ENCODE assay signal across 14 mouse cellular contexts in the genomic region with DNA sequence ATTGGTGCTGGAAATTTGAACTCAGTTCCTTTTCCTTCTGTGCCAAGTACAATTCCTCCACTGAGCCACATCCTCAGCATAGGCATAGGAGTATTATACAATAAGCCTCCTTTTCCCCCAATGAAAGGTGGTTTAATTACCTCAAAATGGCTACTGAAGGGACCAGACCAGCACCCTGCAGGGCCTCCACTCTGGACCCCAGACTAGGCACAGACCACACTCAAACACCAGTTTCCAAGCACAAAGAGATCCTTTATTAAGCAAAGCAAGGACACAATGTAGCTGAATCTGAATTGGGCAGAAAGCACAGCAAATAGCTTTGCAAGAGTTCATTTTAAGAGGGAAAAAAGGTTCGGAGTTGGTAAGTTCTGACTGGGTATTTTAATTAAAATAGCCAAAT.
"Had no signal": no experiment of that assay in that cellular context is flagged by ENCODE, and none has a peak within 500 bp of the region (broad histone marks: within the 10 kb centered on the region; RNA-seq: fewer than 3 reads in every experiment).

No protein-coding gene starts in this region.

- H3K36me3 ChIP-seq: kidney, embryonic 15.5 days; limb, embryonic 10.5 days; liver, embryonic 15.5 days; midbrain, embryonic 13.5 days; neural tube, embryonic 12.5 days had no signal

- H3K27me3 ChIP-seq: kidney, embryonic 15.5 days; liver, embryonic 15.5 days; midbrain, embryonic 13.5 days; neural tube, embryonic 12.5 days had no signal

- DNase-seq: kidney, postnatal 14 days; lung, adult 2 months; lung, postnatal 36 days; retina, postnatal 1 day; right cerebral cortex, postnatal 14 days; thymus, postnatal 4 days had no signal

- H3K4me3 ChIP-seq: kidney, embryonic 15.5 days; limb, embryonic 10.5 days; liver, embryonic 15.5 days; midbrain, embryonic 13.5 days; myocyte; neural tube, embryonic 12.5 days had no signal

- H3K4me1 ChIP-seq: kidney, embryonic 15.5 days; limb, embryonic 10.5 days; liver, embryonic 15.5 days; midbrain, embryonic 13.5 days; neural tube, embryonic 12.5 days had no signal

- H3K4me2 ChIP-seq: kidney, embryonic 15.5 days; liver, embryonic 11.5 days; liver, embryonic 15.5 days; midbrain, embryonic 13.5 days; neural tube, embryonic 12.5 days had no signal

- H3K27ac ChIP-seq: kidney, embryonic 15.5 days; limb, embryonic 10.5 days; liver, embryonic 15.5 days; midbrain, embryonic 13.5 days; neural tube, embryonic 12.5 days had no signal

- H3K9me3 ChIP-seq: kidney, embryonic 15.5 days; limb, embryonic 10.5 days; liver, embryonic 15.5 days; midbrain, embryonic 13.5 days; neural tube, embryonic 12.5 days had no signal

- ATAC-seq: lung, postnatal 0 days; midbrain, embryonic 13.5 days had no signal

- H3K9ac ChIP-seq: kidney, embryonic 15.5 days; liver, embryonic 15.5 days; midbrain, embryonic 13.5 days; neural tube, embryonic 12.5 days had no signal
